Mouse (Mus musculus) myocyte (in vitro differentiated cells): Measurements from ENCODE around the gene Gtse1.
A peak's percentile ranks its signal among the peaks of the same experiment; 100 is the strongest.

Source experiments
- E2F4 ChIP-seq: IDR thresholded peaks from one replicate; pipeline ENCODE4 v1.6.1; 2011; ENCODE audit warnings: mild to moderate bottlenecking, control low read depth, moderate library complexity; ENCODE audit not compliant: insufficient read depth
- MAX ChIP-seq: IDR thresholded peaks from one replicate; pipeline ENCODE4 v1.6.1; 2011; ENCODE audit warnings: low read depth, mild to moderate bottlenecking, control low read depth
- MYOG ChIP-seq, 3 experiments: IDR thresholded peaks; one replicate each; pipeline ENCODE4 v1.6.1; 2011; ENCODE audit warnings: control low read depth in 2 of 3, low read depth in 2 of 3, mild to moderate bottlenecking in 2 of 3; ENCODE audit not compliant: insufficient read length in 2 of 3, control insufficient read depth in 1 of 3, insufficient read depth in 1 of 3
- POLR2A ChIP-seq: IDR thresholded peaks from one replicate; pipeline ENCODE4 v1.6.1; 2011; ENCODE audit warnings: low read depth, mild to moderate bottlenecking, control low read depth, moderate library complexity; ENCODE audit not compliant: insufficient read length
- POLR2AphosphoS2 ChIP-seq: IDR thresholded peaks from one replicate; pipeline ENCODE4 v1.6.1; 2011; ENCODE audit warnings: low read depth, control low read depth; ENCODE audit not compliant: insufficient read length
- REST ChIP-seq: IDR thresholded peaks from one replicate; pipeline ENCODE4 v1.6.1; 2011; ENCODE audit warnings: mild to moderate bottlenecking, control low read depth, moderate library complexity; ENCODE audit not compliant: insufficient read depth, insufficient read length

GRCm38 (mm10) chr15:85878848-85879497 is 19.4 kb downstream of the Gtse1 start, which contains the start of gene Trmu:
- TF ChIP-seq MYOG (IDR thresholded peaks at IDR 0.05; ENCODE audit: control insufficient read depth in 1 of 3, insufficient read depth in 1 of 3, insufficient read length in 2 of 3, low read depth in 2 of 3) = peak in 1 of 3 experiments; percentile 49
- TF ChIP-seq POLR2A = peak; percentile 94
- TF ChIP-seq E2F4 = no peak
- no peak for TF ChIP-seq MAX
- peak; percentile 66 for TF ChIP-seq REST
- TF ChIP-seq POLR2AphosphoS2 = peak; percentile 99
